Mouse (Mus musculus) small intestine, adult 2 months (tissue): ENCODE data around the gene Gm28308. TPM values are rescaled to one million over a fixed set of nuclear protein-coding genes. Genes with fewer than 3 reads are reported as not detected.

ENCODE experiments used
- H3K27ac ChIP-seq: fragments of 200-500 bp; 2 replicates; pipeline ENCODE4 v1.5.1; 2012; ENCODE audit warnings: low read depth, low read length, control low read depth, inconsistent platforms; ENCODE audit not compliant: insufficient read depth
- H3K27me3 ChIP-seq: fragments of 200-500 bp; 2 replicates; pipeline ENCODE4 v1.6.1; 2012; ENCODE audit warnings: mild to moderate bottlenecking, moderate library complexity, low read length, inconsistent platforms; ENCODE audit not compliant: control insufficient read depth, insufficient read depth
- H3K36me3 ChIP-seq: fragments of 200-500 bp; 2 replicates; pipeline ENCODE4 v1.6.1; 2012; ENCODE audit warnings: mild to moderate bottlenecking, low read length, control low read depth, inconsistent platforms; ENCODE audit not compliant: control insufficient read depth, insufficient read depth
- H3K4me1 ChIP-seq: fragments of 200-500 bp; 2 replicates; pipeline ENCODE4 v1.6.1; 2012; ENCODE audit warnings: low read length, inconsistent platforms, mixed read lengths; ENCODE audit not compliant: control insufficient read depth, insufficient read depth, insufficient read length
- H3K4me3 ChIP-seq: fragments of 200-500 bp; 2 replicates; pipeline ENCODE4 v1.5.1; 2012; ENCODE audit warnings: low read depth, mild to moderate bottlenecking, control low read depth, inconsistent platforms, low read length, moderate library complexity
- CTCF ChIP-seq: fragments of 200-500 bp; IDR thresholded peaks from 2 replicates; pipeline ENCODE4 v1.5.1; 2012; ENCODE audit warnings: low read depth, mild to moderate bottlenecking, control low read depth, inconsistent platforms, low read length, moderate library complexity, mixed read lengths; ENCODE audit not compliant: insufficient replicate concordance, insufficient read length; ENCODE audit errors: extremely low read depth
- POLR2A ChIP-seq: fragments of 200-500 bp; IDR thresholded peaks from 2 replicates; pipeline ENCODE4 v1.6.1; 2012; ENCODE audit warnings: low read depth, mild to moderate bottlenecking, control low read depth, inconsistent platforms, low read length, moderate library complexity
- WGBS: fragments of 180-500 bp; shearing (Covaris S2); methylation state at CpG from one replicate; pipeline ENCODE4 v1.1.7; 2018; 5-methylcytosine and 5-hydroxymethylcytosine counted together
- polyA plus RNA-seq: library from polyadenylated mRNA; depleted of rRNA; stranded (reverse); fragments of >200 nt; gene quantifications from 2 replicates; pipeline ENCODE4 v1.2.3, GENCODE M21; 2012

Gm28308 gene
- polyA plus RNA-seq, 1 experiment, result 0.58 TPM

DNA sequence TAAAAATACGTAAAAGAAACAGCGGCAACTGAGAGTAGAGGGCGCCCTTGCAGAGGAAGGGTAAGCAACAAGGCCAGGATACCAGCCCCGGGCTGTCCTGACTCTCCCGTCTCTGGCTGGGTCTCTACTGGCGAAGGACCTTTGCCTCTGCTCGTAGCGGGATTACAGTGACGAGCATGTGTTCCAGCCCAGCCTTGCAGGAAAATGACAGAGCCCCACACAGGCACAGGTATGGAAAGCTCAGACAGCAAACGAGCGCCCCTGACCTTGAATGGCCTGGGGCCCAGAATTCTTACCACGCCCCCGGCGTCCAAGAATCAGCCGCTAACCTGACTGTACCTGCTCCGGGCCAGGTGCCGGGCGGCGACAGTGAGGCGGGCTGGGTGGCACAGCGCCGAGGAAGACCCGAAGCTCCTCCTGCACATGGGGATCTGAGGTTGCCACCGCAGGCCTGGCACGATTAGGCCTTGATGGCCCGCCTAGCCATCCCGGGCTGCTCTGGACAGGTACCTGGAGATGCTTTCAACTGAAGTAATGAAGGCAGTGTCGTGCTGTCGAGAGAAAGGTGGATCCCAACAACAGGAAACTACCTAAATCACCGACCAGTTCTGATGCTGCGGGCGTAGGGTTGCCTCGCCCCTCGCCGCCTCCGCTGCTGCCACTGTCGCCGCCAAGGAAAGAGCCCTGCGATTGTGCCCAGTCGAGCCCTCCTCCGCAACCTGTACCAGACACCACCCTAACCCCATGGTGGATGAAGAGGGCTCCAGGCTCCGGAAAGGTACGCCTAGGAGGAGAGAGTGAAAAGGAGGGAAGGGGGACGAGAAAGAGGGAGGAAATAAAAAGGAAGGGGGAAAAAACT is 16.6 kb upstream of the Gm28308 start:
- H3K36me3 ChIP-seq, result no peaks in the 10 kb centered on the region
- 4% methylated on average over 44 of the region's 44 CpGs for WGBS
- H3K4me1 ChIP-seq, result peaks cover 4% of the 10 kb centered on the region; the same call in 1 of the 2 replicates
- no peak overlapping the region for H3K4me3 ChIP-seq
- peaks cover 92% of the 10 kb centered on the region for H3K27me3 ChIP-seq
- H3K27ac ChIP-seq, result no peak overlapping the region
- TF ChIP-seq CTCF (no peak), POLR2A (no peak)

DNA sequence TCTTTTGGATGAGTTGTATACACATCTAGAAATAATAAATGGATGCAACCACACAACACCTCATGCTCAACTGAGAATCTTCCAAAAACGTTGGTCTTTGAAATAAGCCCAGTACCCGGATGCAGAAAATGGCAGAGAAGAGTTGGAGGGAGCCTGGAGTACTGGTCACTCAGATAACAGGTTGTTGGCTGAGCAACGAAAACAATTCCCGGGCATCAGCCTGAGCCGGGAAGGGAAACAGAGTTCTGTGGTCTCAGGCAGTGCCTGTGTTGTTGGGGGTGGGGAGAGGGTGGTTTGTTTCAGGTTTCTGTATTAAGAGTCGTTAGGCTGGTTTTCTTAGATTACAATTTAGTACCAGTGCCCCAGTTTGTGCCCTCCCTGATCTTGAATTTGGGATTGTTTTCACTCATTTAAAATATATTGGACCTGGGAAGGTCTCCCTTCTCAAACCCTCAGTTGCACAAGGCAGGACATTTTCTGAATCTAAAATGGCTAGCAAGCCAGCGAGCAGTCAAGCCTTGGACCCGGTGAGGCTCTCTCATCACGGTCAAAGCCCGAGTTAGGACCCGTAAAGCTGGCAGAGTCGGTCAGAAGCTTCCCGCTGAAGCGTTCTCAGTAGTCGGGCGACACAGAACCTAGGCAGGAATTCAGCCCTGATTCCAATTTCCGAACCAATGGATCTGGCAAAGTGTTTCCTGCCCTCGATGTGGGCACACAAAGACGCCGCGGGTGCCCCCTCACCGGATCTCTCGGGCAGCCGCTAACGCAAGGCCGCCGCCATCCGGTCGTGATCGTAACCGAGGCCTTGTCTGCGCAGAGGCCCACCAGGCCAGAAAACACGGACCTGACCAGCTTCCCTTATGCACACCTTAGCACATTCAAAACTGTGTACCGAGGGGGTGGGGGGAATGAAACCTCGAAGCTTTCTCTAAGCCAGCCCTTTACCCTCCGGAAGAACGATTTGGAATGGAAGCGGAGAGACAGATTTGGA is 15.6 kb upstream of the Gm28308 start:
- no peak overlapping the region for H3K27ac ChIP-seq
- WGBS, result 6% methylated on average over 38 of the region's 38 CpGs
- H3K4me3 ChIP-seq, result no peak overlapping the region
- TF ChIP-seq CTCF, result no peak
- TF ChIP-seq POLR2A, result no peak
- no peaks in the 10 kb centered on the region for H3K36me3 ChIP-seq
- H3K27me3 ChIP-seq, result peaks cover 91% of the 10 kb centered on the region
- H3K4me1 ChIP-seq, result peaks cover 4% of the 10 kb centered on the region; the same call in 1 of the 2 replicates

DNA sequence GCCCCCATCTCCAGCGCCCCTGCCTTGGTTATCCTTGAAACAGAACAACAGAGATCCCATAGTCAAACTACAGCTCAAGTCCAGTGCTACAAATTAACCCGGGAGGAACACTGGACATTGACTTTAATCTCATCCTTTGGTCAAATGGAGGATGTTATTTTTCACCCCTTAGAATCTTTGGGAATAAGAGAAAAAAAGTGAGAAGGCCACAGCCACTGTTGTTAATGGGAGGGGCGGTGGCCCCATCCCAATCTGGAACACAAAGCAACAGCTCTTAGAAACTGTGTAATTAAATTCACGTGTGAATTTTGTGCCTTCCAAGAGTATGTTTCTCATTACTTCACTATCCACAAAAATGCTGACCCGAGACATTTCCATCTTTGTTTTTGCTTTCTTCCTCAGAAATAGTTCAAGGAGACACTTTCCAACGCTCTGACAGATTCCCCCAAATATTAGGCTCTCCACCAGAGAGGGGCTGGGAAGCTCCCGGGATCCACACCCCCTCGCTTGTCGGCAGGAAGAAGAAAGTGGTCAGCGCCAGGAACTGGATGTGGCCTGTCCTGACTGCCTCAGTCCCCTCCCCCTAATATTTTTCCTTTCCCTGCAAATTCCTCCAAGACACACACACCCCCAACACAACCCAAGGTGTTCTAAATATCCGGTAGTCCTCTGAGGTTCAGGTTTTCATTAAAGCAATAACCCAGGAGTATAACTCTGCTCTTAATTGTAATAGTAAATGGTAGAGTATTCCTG is 14.5 kb upstream of the Gm28308 start:
- Histone ChIP-seq H3K4me1 (peaks cover 4% of the 10 kb centered on the region; the same call in 1 of the 2 replicates), H3K27ac (no peak overlapping the region), H3K4me3 (no peak overlapping the region), H3K36me3 (no peaks in the 10 kb centered on the region), H3K27me3 (peaks cover 85% of the 10 kb centered on the region)
- WGBS, result 16% methylated on average over 11 of the region's 11 CpGs
- TF ChIP-seq POLR2A (no peak), CTCF (no peak)

DNA sequence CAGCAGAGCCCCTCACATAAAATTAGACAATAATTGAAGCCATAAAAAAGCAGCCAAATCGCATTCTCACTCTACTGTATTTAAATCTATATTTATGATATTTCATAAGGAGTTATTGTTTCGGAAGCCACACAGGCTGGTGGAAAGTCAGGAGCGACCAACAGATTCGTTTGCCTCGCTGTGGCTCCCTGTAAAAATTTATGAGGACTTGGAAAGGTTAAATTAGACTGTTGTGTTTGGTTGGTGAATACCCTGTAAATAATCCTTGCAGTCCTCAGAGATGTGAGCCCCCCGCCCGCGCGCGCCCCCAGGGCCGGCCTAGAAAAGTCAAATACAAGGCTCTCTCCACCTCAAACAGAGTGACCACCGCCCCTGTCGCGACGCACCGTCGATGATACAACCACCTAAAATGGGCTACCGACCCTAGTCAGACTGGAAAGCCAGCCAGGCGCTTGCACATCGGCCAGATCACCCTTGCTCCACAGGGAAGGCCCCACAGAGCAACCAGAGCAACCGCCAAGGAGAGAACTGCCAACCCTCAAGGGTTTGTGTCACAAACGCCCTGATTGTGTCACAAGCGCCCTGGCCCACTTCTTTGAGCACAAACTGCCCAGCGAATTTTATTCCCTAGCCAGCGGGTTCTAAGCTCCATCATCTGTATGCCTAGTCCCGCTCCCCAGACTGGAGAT is 13.6 kb upstream of the Gm28308 start:
- Histone ChIP-seq H3K4me1 (peaks cover 5% of the 10 kb centered on the region; the same call in 1 of the 2 replicates), H3K27ac (no peak overlapping the region), H3K4me3 (no peak overlapping the region), H3K27me3 (peaks cover 85% of the 10 kb centered on the region), H3K36me3 (no peaks in the 10 kb centered on the region)
- WGBS, result 7% methylated on average over 26 of the region's 26 CpGs
- TF ChIP-seq POLR2A (no peak), CTCF (no peak)

DNA sequence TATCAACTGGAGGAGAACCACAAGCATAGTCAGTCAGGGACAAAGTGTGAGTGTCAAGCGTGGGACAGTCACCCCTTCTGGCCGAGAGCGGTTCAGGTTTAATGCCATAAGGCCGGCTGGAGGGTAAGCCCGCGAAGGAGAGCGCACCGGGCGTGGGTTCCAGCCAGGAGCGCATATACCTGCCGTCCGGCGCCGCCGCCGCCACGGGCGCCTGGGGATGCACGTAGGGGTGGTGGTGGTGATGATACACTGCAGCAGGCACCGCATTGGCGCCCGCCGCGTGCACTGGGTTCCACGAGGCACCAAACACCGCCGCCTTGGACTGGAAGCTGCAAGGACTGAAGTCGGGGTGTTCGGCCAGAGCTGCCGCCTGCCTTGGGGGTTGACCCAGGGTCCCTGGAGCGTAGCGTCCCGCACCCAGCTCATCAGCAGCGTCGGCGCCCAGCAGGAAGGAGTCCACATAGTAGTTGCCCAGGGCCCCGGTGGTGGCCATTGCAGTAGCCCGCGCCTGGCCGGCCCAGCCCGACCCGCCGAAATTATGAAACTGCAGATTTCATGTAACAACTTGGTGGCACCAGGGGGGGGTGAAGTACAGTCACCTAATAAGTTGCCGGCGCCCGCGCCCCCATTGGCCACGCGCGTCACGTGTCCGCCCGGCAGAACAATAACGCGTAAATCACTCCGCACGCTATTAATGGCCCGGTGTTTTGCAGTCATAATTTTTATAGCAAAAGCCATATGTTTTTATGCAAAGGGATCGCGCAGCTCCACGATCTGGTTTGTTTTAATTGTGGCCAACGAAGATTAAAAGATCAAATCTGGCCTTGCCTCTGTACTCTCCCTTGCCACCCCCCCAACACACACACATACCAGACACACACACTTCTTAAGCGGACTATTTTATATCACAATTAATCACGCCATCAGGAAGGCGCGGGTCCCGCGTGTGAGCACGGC is 12.8 kb upstream of the Gm28308 start:
- Histone ChIP-seq H3K27ac (no peak overlapping the region), H3K36me3 (no peaks in the 10 kb centered on the region), H3K4me1 (peaks cover 9% of the 10 kb centered on the region), H3K4me3 (peak overlapping the region; percentile 8; the same call in 1 of the 2 replicates), H3K27me3 (peaks cover 89% of the 10 kb centered on the region)
- no peak for TF ChIP-seq CTCF
- no peak for TF ChIP-seq POLR2A
- 4% methylated on average over 69 of the region's 69 CpGs for WGBS
